ENCODE assay signal across 15 mouse cellular contexts in genomic region chr14:29909741-29910140, GRCm38 (mm10).
"Had no signal": no experiment of that assay in that cellular context is flagged by ENCODE, and none has a peak within 500 bp of the region (broad histone marks: within the 10 kb centered on the region; RNA-seq: fewer than 3 reads in every experiment).

No protein-coding gene starts in this region.

- H3K9me3 ChIP-seq: limb, embryonic 15.5 days; liver, embryonic 12.5 days; megakaryocyte, embryonic 14.5 days; midbrain, embryonic 12.5 days; neural tube, embryonic 13.5 days had no signal

- H3K4me3 ChIP-seq: limb, embryonic 15.5 days; liver, embryonic 12.5 days; megakaryocyte, embryonic 14.5 days; midbrain, embryonic 12.5 days; neural tube, embryonic 13.5 days had no signal

- H3K9ac ChIP-seq: limb, embryonic 15.5 days; liver, embryonic 12.5 days; lung, embryonic 14.5 days; midbrain, embryonic 12.5 days; neural tube, embryonic 13.5 days had no signal

- H3K27me3 ChIP-seq: limb, embryonic 15.5 days; liver, embryonic 12.5 days; neural tube, embryonic 13.5 days had no signal

- H3K27ac ChIP-seq: limb, embryonic 15.5 days; liver, embryonic 12.5 days; midbrain, embryonic 12.5 days; neural tube, embryonic 13.5 days had no signal

- ATAC-seq: liver, embryonic 12.5 days; midbrain, embryonic 16.5 days had no signal

- H3K4me2 ChIP-seq: limb, embryonic 15.5 days; liver, embryonic 12.5 days; lung, embryonic 14.5 days; midbrain, embryonic 12.5 days; neural tube, embryonic 13.5 days had no signal

- H3K36me3 ChIP-seq: limb, embryonic 15.5 days; liver, embryonic 12.5 days; midbrain, embryonic 12.5 days; neural tube, embryonic 13.5 days had no signal

- H3K4me1 ChIP-seq: limb, embryonic 15.5 days; liver, embryonic 12.5 days; megakaryocyte, embryonic 14.5 days; neural tube, embryonic 13.5 days had no signal

- DNase-seq: kidney, postnatal 36 days; layer of hippocampus, adult 9-11 months; layer of hippocampus, postnatal 36 days; lung, embryonic 14.5 days; lung, postnatal 10 days; lung, postnatal 4 days; retina, postnatal 1 day; right cerebral cortex, postnatal 14 days; thymus, postnatal 36 days had no signal
